Mouse (Mus musculus) MEL (cell line): ENCODE results near the gene Shld2. TPM values are rescaled to one million over a fixed set of nuclear protein-coding genes. Genes with fewer than 3 reads are reported as not detected.

ENCODE experiments used
- DNase-seq: peaks from one replicate; pipeline ENCODE4 v3.0.0; 2011; ENCODE audit warnings: low read depth, low spot score
- H3K27ac ChIP-seq: 2 replicates; pipeline ENCODE4 v1.5.1; 2012; ENCODE audit warnings: low read depth, mild to moderate bottlenecking, control low read depth, low read length, moderate library complexity; ENCODE audit not compliant: control insufficient read depth
- H3K27me3 ChIP-seq, 2 experiments: fragments of 150-350 bp in 1 of 2; sonication (generic) in 1 of 2; 2 replicates each; pipeline ENCODE4 v1.6.1; 2012; ENCODE audit warnings: low read length in 2 of 2, mild to moderate bottlenecking in 2 of 2, improper control_type of control experiment in 1 of 2, moderate library complexity in 1 of 2; ENCODE audit not compliant: insufficient read depth in 2 of 2, control insufficient read depth in 1 of 2
- H3K36me3 ChIP-seq, 2 experiments: 2 replicates each; pipeline ENCODE4 v1.6.1; 2012 to 2014; ENCODE audit warnings: low read length in 2 of 2, improper control_type of control experiment in 1 of 2, inconsistent platforms in 1 of 2, mild to moderate bottlenecking in 1 of 2; ENCODE audit not compliant: insufficient read depth in 2 of 2, control insufficient read depth in 1 of 2
- H3K4me1 ChIP-seq, 2 experiments: fragments of 150-350 bp in 1 of 2; sonication (generic) in 1 of 2; 2 replicates each; pipeline ENCODE4 v1.6.1; 2012; ENCODE audit warnings: low read length in 2 of 2, improper control_type of control experiment in 1 of 2, mild to moderate bottlenecking in 1 of 2; ENCODE audit not compliant: insufficient read depth in 2 of 2, control insufficient read depth in 1 of 2
- H3K4me3 ChIP-seq, 2 experiments: fragments of 150-350 bp in 1 of 2; sonication (generic) in 1 of 2; 2 replicates each; pipeline ENCODE4 v1.5.1; 2012; ENCODE audit warnings: low read depth in 2 of 2, low read length in 2 of 2, mild to moderate bottlenecking in 2 of 2, moderate library complexity in 2 of 2, control low read depth in 1 of 2, improper control_type of control experiment in 1 of 2; ENCODE audit not compliant: control insufficient read depth in 1 of 2, insufficient read depth in 1 of 2
- H3K79me2 ChIP-seq: 2 replicates; pipeline ENCODE4 v1.6.1; 2012; ENCODE audit warnings: mild to moderate bottlenecking, low read length, moderate library complexity; ENCODE audit not compliant: control insufficient read depth, poor library complexity, insufficient read depth
- H3K9ac ChIP-seq: 2 replicates; pipeline ENCODE4 v1.6.1; 2012; ENCODE audit warnings: low read depth, mild to moderate bottlenecking, control low read depth, low read length, moderate library complexity; ENCODE audit not compliant: control insufficient read depth, poor library complexity, severe bottlenecking
- H3K9me3 ChIP-seq: fragments of 150-350 bp; sonication (generic); replicated peaks from 2 replicates; pipeline ENCODE4 v1.6.1; 2012; ENCODE audit warnings: mild to moderate bottlenecking, low read length, improper control_type of control experiment, moderate library complexity; ENCODE audit not compliant: insufficient read depth
- CHD2 ChIP-seq: IDR thresholded peaks from 2 replicates; pipeline ENCODE4 v1.6.1; 2011; ENCODE audit warnings: low read length, improper control_type of control experiment
- CTCF ChIP-seq, 3 experiments: IDR thresholded peaks in 2 of 3; conservative IDR thresholded peaks in 1 of 3; 2 replicates each; pipeline ENCODE4 v1.5.1; 2011 to 2012; ENCODE audit warnings: low read length in 3 of 3, low read depth in 2 of 3, mild to moderate bottlenecking in 2 of 3, improper control_type of control experiment in 1 of 3, inconsistent platforms in 1 of 3, mixed read lengths in 1 of 3, moderate library complexity in 1 of 3; ENCODE audit not compliant: control insufficient read depth in 1 of 3, insufficient read depth in 1 of 3, poor library complexity in 1 of 3, severe bottlenecking in 1 of 3
- E2F4 ChIP-seq: IDR thresholded peaks from 2 replicates; pipeline ENCODE4 v1.6.1; 2011; ENCODE audit warnings: low read depth, low read length, improper control_type of control experiment, borderline replicate concordance
- EP300 ChIP-seq, 2 experiments: IDR thresholded peaks; 2 replicates each; pipeline ENCODE4 v1.6.1; 2011; ENCODE audit warnings: improper control_type of control experiment in 2 of 2, low read length in 2 of 2, low read depth in 1 of 2, mild to moderate bottlenecking in 1 of 2
- HCFC1 ChIP-seq: IDR thresholded peaks from 2 replicates; pipeline ENCODE4 v1.6.1; 2012; ENCODE audit warnings: low read depth, mild to moderate bottlenecking, inconsistent platforms, low read length, improper control_type of control experiment, moderate library complexity
- JUND ChIP-seq: IDR thresholded peaks from 2 replicates; pipeline ENCODE4 v1.6.1; 2011; ENCODE audit warnings: low read depth, mild to moderate bottlenecking, improper control_type of control experiment, low read length
- MAFK ChIP-seq: IDR thresholded peaks from 2 replicates; pipeline ENCODE4 v1.6.1; 2011; ENCODE audit warnings: low read depth, mild to moderate bottlenecking, low read length, improper control_type of control experiment, borderline replicate concordance
- MYB ChIP-seq: IDR thresholded peaks from 2 replicates; pipeline ENCODE4 v1.6.1; 2011; ENCODE audit warnings: mild to moderate bottlenecking, low read depth, low read length, improper control_type of control experiment
- NELFE ChIP-seq: IDR thresholded peaks from 2 replicates; pipeline ENCODE4 v1.6.1; 2011; ENCODE audit warnings: low read depth, low read length, improper control_type of control experiment
- NRF1 ChIP-seq: IDR thresholded peaks from 2 replicates; pipeline ENCODE4 v1.6.1; 2014; ENCODE audit warnings: low read depth, mild to moderate bottlenecking, inconsistent platforms, low read length, improper control_type of control experiment, moderate library complexity; ENCODE audit not compliant: poor library complexity, insufficient read depth, severe bottlenecking
- POLR2A ChIP-seq, 2 experiments: IDR thresholded peaks; 2 replicates each; pipeline ENCODE4 v1.6.1; 2011 to 2012; ENCODE audit warnings: low read length in 2 of 2, mild to moderate bottlenecking in 2 of 2, control low read depth in 1 of 2, improper control_type of control experiment in 1 of 2, low read depth in 1 of 2, moderate library complexity in 1 of 2; ENCODE audit not compliant: control insufficient read depth in 1 of 2, insufficient read depth in 1 of 2, poor library complexity in 1 of 2
- POLR2AphosphoS2 ChIP-seq: IDR thresholded peaks from 2 replicates; pipeline ENCODE4 v1.6.1; 2011; ENCODE audit warnings: low read length, improper control_type of control experiment
- RCOR1 ChIP-seq: IDR thresholded peaks from 2 replicates; pipeline ENCODE4 v1.6.1; 2012; ENCODE audit warnings: low read depth, mild to moderate bottlenecking, inconsistent platforms, low read length, improper control_type of control experiment
- TAL1 ChIP-seq: IDR thresholded peaks from 2 replicates; pipeline ENCODE4 v1.6.1; 2012; ENCODE audit warnings: mild to moderate bottlenecking, inconsistent platforms, low read length, moderate library complexity, mixed read lengths
- TCF12 ChIP-seq: IDR thresholded peaks from 2 replicates; pipeline ENCODE4 v1.6.1; 2014; ENCODE audit warnings: low read depth, mild to moderate bottlenecking, inconsistent platforms, low read length, improper control_type of control experiment, moderate library complexity
- USF1 ChIP-seq: IDR thresholded peaks from 2 replicates; pipeline ENCODE4 v1.6.1; 2014; ENCODE audit warnings: low read depth, mild to moderate bottlenecking, inconsistent platforms, low read length, improper control_type of control experiment, moderate library complexity
- USF2 ChIP-seq, 2 experiments: IDR thresholded peaks; 2 replicates each; pipeline ENCODE4 v1.6.1; 2011 to 2012; ENCODE audit warnings: improper control_type of control experiment in 2 of 2, low read length in 2 of 2, borderline replicate concordance in 1 of 2, inconsistent platforms in 1 of 2, low read depth in 1 of 2, mild to moderate bottlenecking in 1 of 2; ENCODE audit not compliant: insufficient read depth in 1 of 2
- polyA plus RNA-seq, 2 experiments: library from polyadenylated mRNA; stranded (reverse) in 1 of 2; unstranded in 1 of 2; fragments of >175 nt in 1 of 2; fragments of >200 nt in 1 of 2; gene quantifications; 2 replicates each; pipeline versions ENCODE4 v1.2.1 to v1.2.4; 2012; ENCODE audit warnings: low replicate concordance in 2 of 2, low read depth in 1 of 2; ENCODE audit not compliant: insufficient read length in 2 of 2, insufficient read depth in 1 of 2, missing spikeins in 1 of 2
- total RNA-seq: library from RNA; depleted of rRNA; stranded (reverse); fragments of 300-350 nt; gene quantifications from 2 replicates; pipeline ENCODE4 v1.2.3, GENCODE M21; 2012

Shld2 gene
- total and polyA plus RNA-seq, 3 experiments: 7.0 to 7.9 TPM; not detected in 1

DNA sequence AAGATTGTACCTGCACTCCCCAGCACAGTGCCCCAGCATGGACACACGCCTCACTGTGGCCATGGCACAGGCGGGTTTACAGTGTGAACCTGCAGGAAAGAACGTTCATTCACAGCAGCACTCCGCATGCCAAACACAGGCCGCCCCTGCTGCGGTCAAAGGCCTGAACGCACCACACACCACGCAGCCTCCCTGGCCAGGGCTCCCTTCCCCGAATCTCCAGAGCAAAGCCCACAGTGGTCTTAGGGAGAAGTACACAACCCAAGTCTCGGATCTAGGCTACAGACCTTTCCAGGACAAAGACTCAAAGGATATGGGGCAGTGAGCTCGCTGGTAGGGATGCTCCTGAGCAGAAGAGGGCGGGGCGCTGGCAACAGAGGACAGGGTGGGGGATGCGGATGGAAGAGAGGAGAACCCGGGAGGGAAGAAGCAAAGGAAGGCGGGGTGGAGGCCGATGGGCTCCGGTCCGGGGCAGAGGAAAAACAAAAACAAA lies 109.5 kb downstream of the Shld2 start:
- Histone ChIP-seq H3K36me3 (no peaks in the 10 kb centered on the region), H3K9ac (no peak overlapping the region), H3K9me3 (no peaks in the 10 kb centered on the region), H3K4me3 (no peak overlapping the region), H3K4me1 (no peaks in the 10 kb centered on the region), H3K27me3 (peaks cover 0 to 1% of the 10 kb centered on the region in 2 experiments; a peak in 3 of 4 replicates), H3K79me2 (no peaks in the 10 kb centered on the region), H3K27ac (no peak overlapping the region)
- DNase-seq: no peak
- no peak for TF ChIP-seq MYB
- no peak for TF ChIP-seq E2F4
- TF ChIP-seq MAFK: no peak
- no peak for TF ChIP-seq NELFE
- no peak for TF ChIP-seq RCOR1
- no peak for TF ChIP-seq EP300 (IDR thresholded peaks at IDR 0.05; ENCODE audit: low read depth in 1 of 2, low read length in 2 of 2)
- TF ChIP-seq POLR2A (IDR thresholded peaks at IDR 0.05; ENCODE audit: control insufficient read depth in 1 of 2, insufficient read depth in 1 of 2, low read depth in 1 of 2, low read length in 2 of 2, poor library complexity in 1 of 2): no peak
- no peak for TF ChIP-seq CTCF (IDR thresholded peaks at IDR 0.05 in 2 of 3, conservative IDR thresholded peaks at IDR 0.05 in 1 of 3; ENCODE audit: control insufficient read depth in 1 of 3, insufficient read depth in 1 of 3, low read depth in 2 of 3, low read length in 3 of 3, poor library complexity in 1 of 3, severe bottlenecking in 1 of 3)
- TF ChIP-seq USF1: no peak
- no peak for TF ChIP-seq NRF1
- TF ChIP-seq USF2 (IDR thresholded peaks at IDR 0.05; ENCODE audit: borderline replicate concordance in 1 of 2, insufficient read depth in 1 of 2, low read depth in 1 of 2, low read length in 2 of 2): no peak

GRCm38 (mm10) chr14:34196706-34197105 lies 113.6 kb downstream of the Shld2 start:
- H3K36me3 ChIP-seq: no peaks in the 10 kb centered on the region
- no peak for DNase-seq
- H3K4me1 ChIP-seq: no peaks in the 10 kb centered on the region
- no peak overlapping the region for H3K4me3 ChIP-seq
- TF ChIP-seq USF1: no peak
- no peak for TF ChIP-seq CTCF (IDR thresholded peaks at IDR 0.05 in 2 of 3, conservative IDR thresholded peaks at IDR 0.05 in 1 of 3; ENCODE audit: control insufficient read depth in 1 of 3, insufficient read depth in 1 of 3, low read depth in 2 of 3, low read length in 3 of 3, poor library complexity in 1 of 3, severe bottlenecking in 1 of 3)
- TF ChIP-seq TCF12: no peak
- TF ChIP-seq TAL1: no peak
- TF ChIP-seq JUND: no peak
- no peak for TF ChIP-seq CHD2
- TF ChIP-seq HCFC1: no peak
- no peak for TF ChIP-seq POLR2AphosphoS2
- no peaks in the 10 kb centered on the region for H3K9me3 ChIP-seq
- no peaks in the 10 kb centered on the region for H3K79me2 ChIP-seq
- no peak overlapping the region for H3K9ac ChIP-seq
- H3K27ac ChIP-seq: no peak overlapping the region
- H3K27me3 ChIP-seq: no peaks in the 10 kb centered on the region; a peak in 1 of 4 replicates
